Mouse (Mus musculus) stomach, embryonic 15.5 days (tissue): ENCODE results near the gene Pik3cb. TPM values are rescaled to one million over a fixed set of nuclear protein-coding genes. Genes with fewer than 3 reads are reported as not detected.
A peak's percentile ranks its signal among the peaks of the same experiment; 100 is the strongest.

Source experiments
- ATAC-seq: fragments of 200-750 bp; cut with Nextera tagmentation; 2 replicates; pipeline ENCODE4 v1.8.0; 2017; ENCODE audit warnings: low read depth, moderate number of reproducible peaks, moderate TSS enrichment; ENCODE audit not compliant: insufficient read depth, low FRiP score
- H3K27ac ChIP-seq: fragments of 300-500 bp; sonication (generic); 2 replicates; pipeline ENCODE4 v1.5.1; 2015; ENCODE audit warnings: mild to moderate bottlenecking, inconsistent platforms
- H3K27me3 ChIP-seq: fragments of 300-500 bp; sonication (generic); replicated peaks from 2 replicates; pipeline ENCODE4 v1.6.1; 2015; ENCODE audit warnings: inconsistent platforms
- H3K36me3 ChIP-seq: fragments of 300-500 bp; sonication (generic); 2 replicates; pipeline ENCODE4 v1.6.1; 2015; ENCODE audit warnings: inconsistent platforms
- H3K4me1 ChIP-seq: fragments of 300-500 bp; sonication (generic); 2 replicates; pipeline ENCODE4 v1.6.1; 2015; ENCODE audit warnings: inconsistent platforms
- H3K4me2 ChIP-seq: fragments of 300-500 bp; sonication (generic); 2 replicates; pipeline ENCODE4 v1.6.1; 2015; ENCODE audit warnings: mild to moderate bottlenecking, inconsistent platforms
- H3K4me3 ChIP-seq: fragments of 300-500 bp; sonication (generic); replicated peaks from 2 replicates; pipeline ENCODE4 v1.5.1; 2015; ENCODE audit warnings: inconsistent platforms
- H3K9ac ChIP-seq: fragments of 300-500 bp; sonication (generic); 2 replicates; pipeline ENCODE4 v1.6.1; 2015; ENCODE audit warnings: inconsistent platforms
- H3K9me3 ChIP-seq: fragments of 300-500 bp; sonication (generic); 2 replicates; pipeline ENCODE4 v1.6.1; 2016; ENCODE audit warnings: inconsistent platforms
- WGBS: fragments of 180-500 bp; shearing (Covaris S2); methylation state at CpG from one replicate; pipeline ENCODE4 v1.1.7; 2015; 5-methylcytosine and 5-hydroxymethylcytosine counted together
- polyA plus RNA-seq: library from polyadenylated mRNA; unstranded; fragments of >200 nt; fragmentation: Nextera tagmentation; extraction: Ambion mirVana; gene quantifications from 2 replicates; pipeline ENCODE4 v1.2.1, GENCODE M21; 2015

Gene Pik3cb
- polyA plus RNA-seq, result 1.3 TPM in 2 replicates

DNA sequence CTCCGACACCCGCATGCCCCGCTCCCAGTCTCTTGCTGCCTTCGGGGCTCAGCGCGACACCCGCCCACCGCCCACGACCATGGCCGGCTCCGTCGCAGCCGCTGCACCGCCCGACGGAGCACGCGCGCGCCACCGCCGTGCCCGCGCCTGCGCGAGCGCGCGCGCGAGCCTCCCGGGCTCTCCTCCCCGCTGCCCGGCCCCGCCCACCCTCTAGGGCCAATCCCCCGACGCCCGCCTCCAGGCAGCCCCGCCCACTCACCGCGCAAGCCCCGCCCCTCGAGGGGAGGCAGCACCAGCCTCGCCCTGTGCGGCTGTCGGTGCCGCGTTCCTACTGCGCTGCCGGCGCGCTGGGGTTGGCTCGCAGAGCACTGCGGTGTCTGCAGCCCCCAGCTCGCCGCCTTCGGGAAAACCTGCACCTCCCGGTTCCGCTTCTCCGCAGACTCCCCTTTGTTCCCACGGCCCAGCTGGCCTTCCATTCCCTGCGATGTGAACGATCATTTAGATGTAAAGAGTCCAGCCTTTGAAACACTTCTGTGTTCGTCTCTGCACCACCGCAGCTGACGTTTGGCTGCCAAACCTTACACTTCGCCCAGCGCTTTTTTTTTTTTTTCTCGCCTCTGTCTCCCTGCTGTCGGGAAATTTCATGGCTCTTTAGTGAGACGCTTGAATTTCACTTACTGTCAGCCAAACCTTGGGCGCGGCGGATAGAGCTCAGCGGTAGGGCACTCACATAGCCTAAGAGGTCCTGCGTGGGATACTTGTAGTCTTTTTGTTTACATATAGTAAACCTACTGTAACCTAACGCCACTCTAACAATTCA lies at the start of gene Pik3cb:
Gene Pik3cb (minus strand): TSS at position 559 of the 820 bp plus-strand sequence.
- WGBS, result 0% methylated on average over 68 of the region's 77 CpGs
- peak within 1 kb of the TSS; percentile 72 for H3K27ac ChIP-seq
- no peaks in the 10 kb centered on the region for H3K27me3 ChIP-seq

DNA sequence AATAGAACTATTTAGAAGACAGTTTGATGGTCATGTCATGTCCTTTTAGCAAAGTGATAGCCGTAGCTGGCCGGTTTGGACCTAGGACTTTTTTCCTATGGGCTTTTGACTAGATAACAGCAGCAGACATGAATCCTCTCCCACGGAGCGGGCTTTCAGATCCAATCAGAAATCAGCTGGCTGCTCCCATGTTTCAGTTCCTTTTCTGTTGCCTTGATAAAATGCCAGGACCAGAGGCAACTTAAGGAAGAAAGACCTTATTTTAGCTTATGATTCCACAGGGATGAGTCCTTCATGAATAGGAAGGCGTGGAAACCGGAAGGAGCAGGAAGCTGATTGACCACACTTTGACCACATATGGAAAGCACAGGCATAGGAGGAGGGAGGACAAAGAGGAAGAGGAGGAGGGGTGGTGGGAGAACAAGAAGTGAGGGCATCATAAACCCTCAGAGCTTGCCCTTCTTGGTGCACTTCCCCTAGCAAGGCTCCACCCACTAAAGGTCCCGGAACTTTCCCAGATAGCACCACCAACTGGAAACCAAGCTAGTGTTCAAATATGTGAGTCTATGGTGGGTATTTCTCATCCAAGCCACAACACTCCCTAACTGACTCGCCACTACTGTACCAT lies 42.7 kb upstream of the Pik3cb start:
- Histone ChIP-seq H3K9ac (no peak overlapping the region), H3K36me3 (no peaks in the 10 kb centered on the region), H3K4me2 (no peak overlapping the region), H3K9me3 (no peaks in the 10 kb centered on the region), H3K27ac (no peak overlapping the region), H3K4me1 (peaks cover 4% of the 10 kb centered on the region; the same call in 1 of the 2 replicates), H3K27me3 (no peaks in the 10 kb centered on the region), H3K4me3 (no peak overlapping the region)
- ATAC-seq, result no peak
- 73% methylated on average over 8 of the region's 8 CpGs for WGBS

More for the DNA sequence above, at the start of gene Pik3cb:
- Histone ChIP-seq H3K4me2 (peak within 1 kb of the TSS; percentile 88), H3K9me3 (no peaks in the 10 kb centered on the region), H3K4me3 (peak within 1 kb of the TSS; percentile 83), H3K36me3 (no peaks in the 10 kb centered on the region), H3K4me1 (peaks cover 2% of the 10 kb centered on the region; the same call in 1 of the 2 replicates), H3K9ac (peak within 1 kb of the TSS; percentile 80)
- ATAC-seq, result peak; percentile 95

DNA sequence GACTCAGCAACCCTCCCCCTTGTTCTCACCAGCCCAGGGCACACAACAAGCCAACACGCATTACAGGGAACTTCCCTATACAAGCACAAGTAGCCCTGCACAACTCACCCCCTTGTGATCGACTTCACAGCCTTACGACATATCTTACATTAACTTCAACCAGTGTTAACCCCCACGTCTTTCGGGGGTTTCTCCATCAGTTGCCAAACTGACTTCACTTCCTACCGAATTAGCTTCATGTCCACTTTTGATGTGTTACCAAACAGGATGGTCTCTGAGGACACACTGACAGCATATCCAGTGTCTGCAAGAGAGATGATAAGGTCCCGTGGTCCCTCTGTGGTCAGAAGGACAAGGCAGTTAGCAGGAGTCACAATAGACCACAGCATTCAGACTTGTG lies 41.7 kb upstream of the Pik3cb start:
- H3K4me3 ChIP-seq, result no peak overlapping the region
- 85% methylated on average over 7 of the region's 7 CpGs for WGBS
- H3K9ac ChIP-seq, result no peak overlapping the region
- no peak for ATAC-seq
- no peak overlapping the region for H3K27ac ChIP-seq
- no peak overlapping the region for H3K4me2 ChIP-seq
- no peaks in the 10 kb centered on the region for H3K36me3 ChIP-seq
- H3K27me3 ChIP-seq, result no peaks in the 10 kb centered on the region
- H3K9me3 ChIP-seq, result no peaks in the 10 kb centered on the region
- H3K4me1 ChIP-seq, result peaks cover 4% of the 10 kb centered on the region; the same call in 1 of the 2 replicates

DNA sequence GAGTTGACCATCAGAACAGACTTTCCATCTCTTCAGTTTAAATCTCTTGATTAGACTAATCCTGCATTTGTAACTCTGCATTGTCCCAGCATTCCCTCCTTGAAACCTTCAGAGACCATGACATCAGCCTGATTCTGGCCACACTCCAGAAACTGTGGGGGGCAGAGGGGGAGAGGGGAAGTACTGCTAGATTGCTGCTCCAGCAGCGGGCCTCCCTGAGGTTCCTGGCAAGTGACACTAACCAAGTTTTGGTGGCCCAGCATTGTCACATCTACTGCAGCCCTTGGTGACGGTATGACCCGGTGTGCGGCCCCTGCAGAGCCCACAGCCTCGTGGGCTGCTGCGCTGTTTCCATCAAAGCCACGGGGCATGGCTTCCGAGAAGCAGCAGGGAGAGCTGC lies 39.9 kb upstream of the Pik3cb start:
- no peaks in the 10 kb centered on the region for H3K27me3 ChIP-seq
- no peak overlapping the region for H3K4me3 ChIP-seq
- no peak for ATAC-seq
- H3K4me2 ChIP-seq, result no peak overlapping the region
- no peak overlapping the region for H3K9ac ChIP-seq
- no peak overlapping the region for H3K27ac ChIP-seq
- H3K36me3 ChIP-seq, result no peaks in the 10 kb centered on the region
- H3K4me1 ChIP-seq, result peaks cover 4% of the 10 kb centered on the region; the same call in 1 of the 2 replicates
- WGBS, result 72% methylated on average over 8 of the region's 8 CpGs
- H3K9me3 ChIP-seq, result no peaks in the 10 kb centered on the region

DNA sequence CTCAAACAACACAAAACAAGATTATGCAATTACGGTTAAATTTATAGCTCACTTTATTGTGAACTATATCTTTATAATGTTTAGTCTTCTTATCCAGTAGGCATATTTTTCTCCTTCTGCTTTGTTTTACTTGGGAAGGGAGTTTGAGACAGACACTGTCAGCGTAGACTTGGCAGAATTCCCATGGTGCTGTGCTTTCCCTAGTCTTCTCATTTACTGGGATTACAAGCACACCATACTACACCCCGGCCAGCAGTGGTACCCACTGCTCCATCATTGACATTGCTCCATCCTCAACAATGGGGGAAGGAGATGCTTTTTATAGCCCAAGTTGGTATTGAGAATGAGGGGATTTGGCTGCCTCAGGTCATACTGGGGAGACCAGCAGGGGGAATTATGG lies 38.3 kb upstream of the Pik3cb start:
- ATAC-seq, result no peak
- WGBS, result 80% methylated on average over 3 of the region's 3 CpGs
- H3K27ac ChIP-seq, result no peak overlapping the region

DNA sequence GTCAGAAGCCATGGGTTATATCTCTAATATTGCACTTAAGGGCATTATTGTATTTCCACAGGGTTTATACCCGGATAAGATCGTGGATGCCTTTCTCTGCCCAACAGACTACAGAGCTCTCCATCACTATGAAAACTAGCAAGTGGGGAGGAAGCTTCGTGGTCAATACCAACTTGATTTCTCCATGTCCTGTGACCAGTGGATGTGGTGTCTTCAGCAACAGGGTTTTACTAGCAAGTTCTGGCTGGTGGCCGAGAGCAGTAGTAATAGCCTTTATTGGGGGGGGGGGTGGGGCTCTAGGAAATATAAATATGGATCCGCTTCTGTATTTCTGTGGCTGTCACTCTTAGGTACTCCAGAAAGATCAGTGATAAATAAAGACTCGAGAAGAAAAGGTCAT lies 35.4 kb upstream of the Pik3cb start:
- 75% methylated on average over 6 of the region's 6 CpGs for WGBS
- ATAC-seq, result no peak
- no peak overlapping the region for H3K4me2 ChIP-seq
- H3K4me1 ChIP-seq, result peaks cover 4% of the 10 kb centered on the region; the same call in 1 of the 2 replicates
- no peaks in the 10 kb centered on the region for H3K27me3 ChIP-seq
- no peaks in the 10 kb centered on the region for H3K36me3 ChIP-seq
- no peak overlapping the region for H3K27ac ChIP-seq
- H3K4me3 ChIP-seq, result no peak overlapping the region
- H3K9ac ChIP-seq, result no peak overlapping the region
- no peaks in the 10 kb centered on the region for H3K9me3 ChIP-seq

More for the DNA sequence above, 38.3 kb upstream of the Pik3cb start:
- Histone ChIP-seq H3K27me3 (no peaks in the 10 kb centered on the region), H3K4me2 (no peak overlapping the region), H3K9ac (no peak overlapping the region), H3K4me3 (no peak overlapping the region), H3K36me3 (no peaks in the 10 kb centered on the region), H3K9me3 (no peaks in the 10 kb centered on the region), H3K4me1 (peaks cover 4% of the 10 kb centered on the region; the same call in 1 of the 2 replicates)

DNA sequence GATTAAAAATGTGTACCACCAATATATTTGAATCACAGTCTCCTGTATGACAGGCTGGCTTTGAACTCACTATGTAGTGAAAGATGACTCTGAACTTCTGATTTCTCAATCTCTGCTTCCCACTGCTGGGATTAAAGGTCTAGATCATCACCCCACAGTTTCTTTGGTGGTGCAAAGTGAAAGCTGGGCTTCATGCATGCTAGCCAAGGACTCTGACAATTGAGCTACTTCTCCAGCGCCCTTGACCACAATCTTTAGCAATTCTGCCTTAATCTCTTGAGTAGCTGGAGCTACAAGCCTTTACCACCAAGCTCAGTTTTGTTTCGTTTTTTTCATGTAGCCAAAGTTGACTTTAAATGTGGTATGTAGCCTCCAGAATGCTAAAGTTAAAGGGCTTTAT lies 32.4 kb upstream of the Pik3cb start:
- H3K4me2 ChIP-seq, result no peak overlapping the region
- 74% methylated on average over 2 of the region's 2 CpGs for WGBS
- no peak overlapping the region for H3K9ac ChIP-seq
- no peaks in the 10 kb centered on the region for H3K4me1 ChIP-seq
- H3K27ac ChIP-seq, result no peak overlapping the region
- H3K27me3 ChIP-seq, result no peaks in the 10 kb centered on the region
- no peak overlapping the region for H3K4me3 ChIP-seq
- ATAC-seq, result no peak
- H3K36me3 ChIP-seq, result no peaks in the 10 kb centered on the region
- H3K9me3 ChIP-seq, result no peaks in the 10 kb centered on the region

DNA sequence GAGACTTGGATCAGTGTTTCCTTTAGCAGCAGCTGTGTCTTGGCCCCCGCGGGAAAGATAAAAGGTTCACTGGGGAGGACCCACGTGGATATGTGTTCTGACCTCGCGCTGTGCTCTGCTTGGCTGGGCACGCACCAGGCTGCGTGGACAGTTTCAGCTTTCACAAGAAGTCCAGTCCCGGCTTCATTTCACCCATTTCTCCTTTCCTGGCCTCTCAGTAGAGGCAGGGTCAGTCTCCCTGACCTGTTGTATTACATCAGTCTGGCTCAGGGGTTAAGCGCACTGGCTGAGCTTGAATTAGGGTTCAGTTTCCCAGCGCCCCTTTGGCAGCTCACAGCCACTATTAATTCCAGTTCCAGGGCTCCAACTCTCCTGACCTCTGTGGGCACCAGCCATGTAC lies 30.8 kb upstream of the Pik3cb start:
- Histone ChIP-seq H3K36me3 (no peaks in the 10 kb centered on the region), H3K4me2 (no peak overlapping the region), H3K27ac (no peak overlapping the region), H3K9ac (no peak overlapping the region), H3K4me3 (no peak overlapping the region), H3K27me3 (no peaks in the 10 kb centered on the region), H3K9me3 (no peaks in the 10 kb centered on the region), H3K4me1 (no peaks in the 10 kb centered on the region)
- ATAC-seq, result no peak
- WGBS, result 70% methylated on average over 10 of the region's 10 CpGs

DNA sequence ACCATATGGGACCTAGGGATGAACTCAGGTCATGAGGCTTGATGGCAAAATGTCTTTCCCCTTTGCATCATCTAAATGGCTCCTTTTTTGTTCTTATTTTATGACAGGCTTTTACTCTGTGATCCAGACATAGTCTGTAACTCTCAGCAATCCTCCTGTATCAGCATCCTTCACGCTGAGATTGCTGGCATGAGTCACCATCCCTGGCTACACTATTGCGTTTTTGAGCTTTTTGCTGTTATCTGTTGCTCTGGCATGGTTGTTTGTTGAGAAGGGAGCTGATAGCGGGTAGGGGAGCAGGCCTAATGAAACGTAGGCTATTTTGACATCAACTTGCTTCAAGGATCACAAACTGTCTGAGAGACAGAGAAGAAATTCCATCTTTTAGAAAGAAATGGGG lies 28.6 kb upstream of the Pik3cb start:
- no peak overlapping the region for H3K4me2 ChIP-seq

DNA sequence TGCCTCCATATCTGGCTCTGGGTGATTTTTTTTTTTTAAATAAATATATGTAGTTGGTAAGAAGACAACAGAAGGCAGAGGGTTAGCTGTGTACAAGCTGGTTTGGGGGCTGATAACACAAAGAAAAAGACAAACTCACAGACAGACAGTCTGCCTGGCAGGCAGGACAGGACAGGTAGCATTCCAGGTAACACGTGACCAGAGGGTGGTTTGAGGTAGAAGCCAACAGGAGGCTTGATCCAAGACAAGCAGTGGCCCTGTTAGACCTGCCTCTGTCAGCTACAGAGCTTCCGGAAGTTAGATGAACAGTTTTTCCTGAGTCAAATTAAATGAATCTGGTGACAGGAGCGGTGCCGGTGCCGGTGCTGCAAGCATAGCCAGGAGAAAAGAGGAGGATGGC lies 26.5 kb upstream of the Pik3cb start:
- no peaks in the 10 kb centered on the region for H3K36me3 ChIP-seq
- no peak overlapping the region for H3K4me2 ChIP-seq
- no peaks in the 10 kb centered on the region for H3K4me1 ChIP-seq
- H3K9me3 ChIP-seq, result no peaks in the 10 kb centered on the region
- H3K4me3 ChIP-seq, result no peak overlapping the region
- 70% methylated on average over 5 of the region's 5 CpGs for WGBS
- H3K27me3 ChIP-seq, result no peaks in the 10 kb centered on the region
- peak overlapping the region; percentile 33; the same call in 1 of the 2 replicates for H3K27ac ChIP-seq
- no peak overlapping the region for H3K9ac ChIP-seq
- peak; percentile 56 for ATAC-seq

More for the DNA sequence above, 28.6 kb upstream of the Pik3cb start:
- Histone ChIP-seq H3K9ac (no peak overlapping the region), H3K4me3 (no peak overlapping the region), H3K4me1 (no peaks in the 10 kb centered on the region), H3K9me3 (no peaks in the 10 kb centered on the region), H3K27me3 (no peaks in the 10 kb centered on the region), H3K36me3 (no peaks in the 10 kb centered on the region), H3K27ac (no peak overlapping the region)
- no peak for ATAC-seq
- 51% methylated on average over 4 of the region's 4 CpGs for WGBS

DNA sequence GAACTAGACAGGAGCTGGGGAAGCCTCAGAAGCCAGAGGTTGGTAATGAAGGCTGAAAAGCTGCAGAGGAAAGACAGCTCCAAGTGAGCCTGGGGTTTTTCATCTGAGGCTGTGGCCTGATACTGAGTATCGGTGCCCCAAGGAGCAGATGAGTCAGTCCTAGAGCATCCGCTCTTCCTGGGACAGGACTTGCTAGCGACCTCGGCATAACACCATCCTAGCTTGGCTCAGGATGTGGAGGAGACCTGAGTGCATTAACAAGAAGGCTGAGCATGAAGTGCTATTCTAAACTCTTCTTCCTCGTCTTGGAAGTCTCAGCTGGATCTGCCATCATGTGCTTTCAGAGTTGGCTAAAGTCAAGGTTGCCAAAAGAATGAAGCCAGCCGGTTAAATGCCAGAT lies 25.5 kb upstream of the Pik3cb start:
- H3K4me2 ChIP-seq, result no peak overlapping the region
- H3K27ac ChIP-seq, result no peak overlapping the region
- H3K9ac ChIP-seq, result no peak overlapping the region
- H3K4me1 ChIP-seq, result no peaks in the 10 kb centered on the region
- no peaks in the 10 kb centered on the region for H3K36me3 ChIP-seq
- H3K4me3 ChIP-seq, result no peak overlapping the region
- 65% methylated on average over 6 of the region's 6 CpGs for WGBS
- no peaks in the 10 kb centered on the region for H3K9me3 ChIP-seq
- no peak for ATAC-seq
- no peaks in the 10 kb centered on the region for H3K27me3 ChIP-seq

DNA sequence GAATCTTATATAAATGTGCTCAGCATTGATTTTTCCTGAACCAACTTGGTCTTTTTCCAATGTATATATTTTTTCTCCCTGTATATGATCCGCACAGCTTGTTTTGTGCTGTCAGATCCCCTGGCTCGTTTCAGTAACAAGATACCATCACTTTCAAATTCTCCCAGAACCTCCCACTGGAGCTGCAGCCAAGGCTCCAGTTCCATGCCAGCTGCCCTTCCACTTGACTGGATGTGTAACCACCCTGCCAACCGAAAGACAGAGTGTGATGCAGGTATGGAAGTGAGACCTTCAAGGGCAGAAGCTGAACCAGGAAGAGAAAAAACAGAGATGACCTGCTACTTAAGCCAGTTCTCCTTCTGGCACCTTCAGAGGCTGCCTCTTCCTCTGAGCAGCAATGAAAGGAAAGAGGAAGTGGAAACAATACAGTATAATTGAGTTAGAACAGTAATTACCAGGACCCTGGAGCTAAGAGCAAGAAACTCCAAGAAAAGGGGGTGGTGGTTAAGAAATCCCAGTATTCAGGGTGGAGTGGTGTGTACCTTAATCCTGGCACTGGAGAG lies 24.3 kb upstream of the Pik3cb start:
- WGBS, result 50% methylated on average over 3 of the region's 3 CpGs
- Histone ChIP-seq H3K27me3 (no peaks in the 10 kb centered on the region), H3K36me3 (no peaks in the 10 kb centered on the region), H3K9me3 (no peaks in the 10 kb centered on the region), H3K4me3 (no peak overlapping the region), H3K4me1 (no peaks in the 10 kb centered on the region), H3K4me2 (no peak overlapping the region), H3K9ac (no peak overlapping the region), H3K27ac (no peak overlapping the region)
- ATAC-seq, result no peak
